In genomic region chr4:57299308-57299700, GRCm38 (mm10) we compare ENCODE assay signal across 8 mouse cellular contexts. TPM values are rescaled to one million over a fixed set of nuclear protein-coding genes. Genes with fewer than 3 reads are reported as not detected.
A peak's percentile ranks its signal among the peaks of the same experiment; 100 is the strongest.
DNase-seq lines count a peak whose midpoint lies in the region; ATAC-seq and TF ChIP-seq lines count a peak whose summit lies in the region.

No protein-coding gene starts in this region.

- H3K27ac ChIP-seq in left cerebral cortex, adult 2 months, result peak overlapping the region; percentile 93; the same call in 1 of the 2 replicates
- no peak overlapping the region for H3K27ac ChIP-seq in cortical plate, adult 2 months (ENCODE audit: insufficient read depth, low read length)
- H3K27ac ChIP-seq in heart, postnatal 0 days (ENCODE audit: low read depth), result no peak overlapping the region
- H3K27ac ChIP-seq in limb, embryonic 12.5 days, result no peak overlapping the region
- no peak overlapping the region for H3K27ac ChIP-seq in olfactory bulb, adult 2 months (ENCODE audit: insufficient read depth, low read depth, low read length)

- DNase-seq in left cerebral cortex, adult 2 months (ENCODE audit: extremely low spot score in 1 of 2, low spot score in 2 of 2), result peak in 1 of 2 experiments; percentile 23
- no peak for DNase-seq in left cerebral cortex, adult 11 months (ENCODE audit: low spot score)
- DNase-seq in heart, postnatal 0 days (ENCODE audit: low spot score), result no peak
- DNase-seq in thymus, postnatal 36 days, result no peak
- no peak for DNase-seq in ovary, postnatal 36 days (ENCODE audit: low spot score)

- TF ChIP-seq POLR2A in cortical plate, adult 2 months (IDR thresholded peaks at IDR 0.05; ENCODE audit: extremely low read depth, insufficient read depth, low read length), result no peak
- no peak for TF ChIP-seq POLR2A in olfactory bulb, adult 2 months (IDR thresholded peaks at IDR 0.05; ENCODE audit: insufficient read depth, low read depth, low read length)

- WGBS in heart, postnatal 0 days, result 8% methylated on average over 9 of the region's 9 CpGs
- WGBS in limb, embryonic 12.5 days, result 1% methylated on average over 9 of the region's 9 CpGs
- 7% methylated on average over 9 of the region's 9 CpGs for WGBS in olfactory bulb, adult 2 months

- H3K4me1 ChIP-seq in cortical plate, adult 2 months (ENCODE audit: control insufficient read depth, insufficient read depth, low read length), result no peaks in the 10 kb centered on the region
- peaks cover 14% of the 10 kb centered on the region for H3K4me1 ChIP-seq in heart, postnatal 0 days (ENCODE audit: control insufficient read depth, insufficient read depth)
- H3K4me1 ChIP-seq in limb, embryonic 12.5 days (replicated peaks), result peaks cover 29% of the 10 kb centered on the region
- H3K4me1 ChIP-seq in olfactory bulb, adult 2 months (ENCODE audit: control insufficient read depth, insufficient read depth, low read length), result peaks cover 34% of the 10 kb centered on the region

- no peaks in the 10 kb centered on the region for H3K36me3 ChIP-seq in heart, postnatal 0 days (replicated peaks; ENCODE audit: control insufficient read depth, insufficient read depth, low read length)
- no peaks in the 10 kb centered on the region for H3K36me3 ChIP-seq in limb, embryonic 12.5 days

- no peaks in the 10 kb centered on the region for H3K9me3 ChIP-seq in heart, postnatal 0 days (replicated peaks; ENCODE audit: control insufficient read depth, low read length)
- no peaks in the 10 kb centered on the region for H3K9me3 ChIP-seq in limb, embryonic 12.5 days

- ATAC-seq in heart, postnatal 0 days (ENCODE audit: insufficient read depth, low read depth), result no peak
- no peak for ATAC-seq in limb, embryonic 12.5 days (ENCODE audit: insufficient number of reproducible peaks, insufficient read depth, low FRiP score, low TSS enrichment, low read depth)

- peak overlapping the region; percentile 88 for H3K4me3 ChIP-seq in left cerebral cortex, adult 2 months
- peak overlapping the region; percentile 71 for H3K4me3 ChIP-seq in cortical plate, adult 2 months (ENCODE audit: insufficient read depth, low read length)
- H3K4me3 ChIP-seq in heart, postnatal 0 days (ENCODE audit: low read depth, low read length), result peak overlapping the region; percentile 82
- peak overlapping the region; percentile 82 for H3K4me3 ChIP-seq in limb, embryonic 12.5 days (replicated peaks)
- peak overlapping the region; percentile 97 for H3K4me3 ChIP-seq in olfactory bulb, adult 2 months (ENCODE audit: insufficient read depth, low read depth, low read length)

- H3K27me3 ChIP-seq in heart, postnatal 0 days (ENCODE audit: control insufficient read depth, insufficient read depth, low read length), result no peaks in the 10 kb centered on the region
- H3K27me3 ChIP-seq in limb, embryonic 12.5 days, result peaks cover 67% of the 10 kb centered on the region

- intact Hi-C loops in left cerebral cortex, adult 2 months (cut with DNase I), result no loop called here

- peak overlapping the region; percentile 97 for H3K4me2 ChIP-seq in heart, postnatal 0 days (ENCODE audit: low read depth, low read length)
- H3K4me2 ChIP-seq in limb, embryonic 12.5 days, result peak overlapping the region; percentile 98

- no peak for TF ChIP-seq EP300 in heart, postnatal 0 days (IDR thresholded peaks at IDR 0.05; ENCODE audit: low read depth)

- no peak for TF ChIP-seq CTCF in left cerebral cortex, adult 2 months (IDR thresholded peaks at IDR 0.05)
- TF ChIP-seq CTCF in cortical plate, adult 2 months (IDR thresholded peaks at IDR 0.05; ENCODE audit: extremely low read depth, insufficient read depth, low read length), result no peak
- TF ChIP-seq CTCF in heart, postnatal 0 days (IDR thresholded peaks at IDR 0.05; ENCODE audit: low read depth), result no peak
- TF ChIP-seq CTCF in olfactory bulb, adult 2 months (IDR thresholded peaks at IDR 0.05; ENCODE audit: insufficient read depth, low read depth, low read length), result no peak

- H3K9ac ChIP-seq in heart, postnatal 0 days (replicated peaks; ENCODE audit: low read depth, low read length), result peak overlapping the region; percentile 72
- peak overlapping the region; percentile 79 for H3K9ac ChIP-seq in limb, embryonic 12.5 days (replicated peaks)

RNA-seq across cellular contexts. Expression of gene Ptpn3, which starts 2.3 kb away (rescaled TPM):
- 10 to 100 TPM; 68.4 to 77.7 TPM for total RNA-seq in left cerebral cortex, adult 2 months (2021)
- 25.5 and 28.7 TPM in 2 replicates for polyA plus RNA-seq in cortical plate, adult 2 months (2012; rRNA removed)
- total RNA-seq in heart, postnatal 0 days (2014; rRNA removed; ENCODE audit: low replicate concordance), result 1.0 and 3.4 TPM in 2 replicates
- 2.2 and 2.3 TPM in 2 replicates for polyA plus RNA-seq in heart, postnatal 0 days (2015; fragmentation: Nextera tagmentation; extraction: Ambion mirVana)
- 1.8 and 2.9 TPM in 2 replicates for polyA plus RNA-seq in limb, embryonic 12.5 days (2016; fragmentation: Nextera tagmentation; extraction: Ambion mirVana)
- polyA plus RNA-seq in olfactory bulb, adult 2 months (2012; ENCODE audit: insufficient read depth, insufficient read length, low replicate concordance, missing spikeins), result not detected in 2 replicates
